Mouse (Mus musculus) cerebellum, adult 2 months (tissue): Measurements from ENCODE around the gene Evx2.

Experiments
- CTCF ChIP-seq: fragments of 200-500 bp; IDR thresholded peaks from 2 replicates; pipeline ENCODE4 v1.5.1; 2011; ENCODE audit warnings: low read depth, mild to moderate bottlenecking, control low read depth, low read length, moderate library complexity, borderline replicate concordance; ENCODE audit not compliant: insufficient read depth
- POLR2A ChIP-seq: fragments of 200-500 bp; IDR thresholded peaks from 2 replicates; pipeline ENCODE4 v1.6.1; 2011; ENCODE audit warnings: low read length, control low read depth, borderline replicate concordance; ENCODE audit not compliant: insufficient read depth

- TF ChIP-seq CTCF (no peak), POLR2A (no peak)
Measured at GRCm38 (mm10) chr2:74661685-74662084, 2.3 kb upstream of the Evx2 start.
